Mouse (Mus musculus) heart, postnatal 10 days (tissue): Measurements from ENCODE around the gene Birc6. TPM values are rescaled to one million over a fixed set of nuclear protein-coding genes. Genes with fewer than 3 reads are reported as not detected.
A peak's percentile ranks its signal among the peaks of the same experiment; 100 is the strongest.
"Not testable (repeated sequence)": the region's sequence is repeated elsewhere in the genome, so short reads cannot be mapped to it uniquely, and the experiment has no call there.

ENCODE experiments used
- DNase-seq, 2 experiments: peaks; one replicate each; pipeline ENCODE4 v3.0.0; 2021
- intact Hi-C: fragments of 180-260 bp; cut with DNase I; formaldehyde crosslinking; loops from one replicate; pipeline ENCODE4 v1.15.1; 2025
- total RNA-seq, 2 experiments: library from RNA; stranded (reverse); gene quantifications; 2 replicates each; pipeline ENCODE4 v1.2.3; 2021

Birc6 gene
- total RNA-seq, 2 experiments from 2014 or later = 101 to 127 TPM

DNA sequence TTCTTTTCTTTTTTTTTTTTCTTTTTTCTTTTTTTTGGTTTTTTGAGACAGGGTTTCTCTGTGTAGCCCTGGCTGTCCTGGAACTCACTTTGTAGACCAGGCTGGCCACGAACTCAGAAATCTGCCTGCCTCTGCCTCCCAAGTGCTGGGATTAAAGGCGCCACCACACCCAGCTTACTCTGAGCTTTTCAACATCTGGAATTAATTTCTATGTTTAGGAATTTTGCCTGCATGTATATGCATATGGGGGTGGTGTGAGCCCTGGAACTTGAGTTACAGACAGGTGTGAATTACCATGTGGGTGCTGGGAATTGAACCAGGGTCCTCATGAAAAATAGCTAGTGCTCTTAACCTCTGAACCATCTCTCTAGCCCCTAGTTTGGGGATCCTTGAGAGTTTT is 173.6 kb downstream of the Birc6 start:
- intact Hi-C loops, DNase-seq: not testable (repeated sequence)

DNA sequence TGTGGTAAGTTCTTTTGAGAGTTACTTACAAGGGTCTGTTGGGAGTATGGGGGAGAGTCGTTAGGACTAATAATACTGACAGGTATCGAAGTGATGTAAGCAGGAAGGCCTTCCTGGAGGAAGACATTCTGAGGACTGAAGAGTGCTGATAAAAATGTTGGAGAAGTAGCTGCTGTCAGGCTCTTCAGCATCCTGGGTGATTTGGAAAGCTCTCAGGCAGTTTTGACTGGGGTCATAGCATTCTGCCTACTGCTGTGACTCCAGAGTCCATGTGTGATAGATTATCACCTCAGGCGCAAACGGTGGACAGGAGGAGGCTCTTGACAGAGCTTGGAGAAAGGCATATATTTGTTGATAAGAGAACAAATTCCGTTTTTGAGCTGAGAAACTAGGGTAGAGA is 177.4 kb downstream of the Birc6 start:
- intact Hi-C loops = no loop called here
- no peak for DNase-seq

DNA sequence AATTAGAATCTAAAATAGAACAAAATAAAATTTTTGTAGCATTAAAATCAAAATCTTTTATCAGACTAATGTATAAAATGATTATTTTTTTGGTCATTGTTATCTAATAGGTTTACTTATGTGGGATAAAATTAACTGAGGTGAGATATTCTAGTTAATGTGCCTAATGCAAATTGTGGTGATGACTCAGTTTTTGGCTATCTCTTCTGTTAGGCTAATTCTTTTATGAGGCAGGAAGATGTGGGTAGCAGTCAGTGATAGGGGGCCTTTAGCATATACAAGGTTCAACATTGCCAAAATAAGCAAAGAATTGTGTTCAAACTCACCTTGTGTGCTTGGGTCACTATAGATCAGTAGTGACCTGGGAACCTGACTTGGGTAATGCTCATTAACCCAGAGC is 178.5 kb downstream of the Birc6 start:
- no peak for DNase-seq
- intact Hi-C loops = no loop called here

DNA sequence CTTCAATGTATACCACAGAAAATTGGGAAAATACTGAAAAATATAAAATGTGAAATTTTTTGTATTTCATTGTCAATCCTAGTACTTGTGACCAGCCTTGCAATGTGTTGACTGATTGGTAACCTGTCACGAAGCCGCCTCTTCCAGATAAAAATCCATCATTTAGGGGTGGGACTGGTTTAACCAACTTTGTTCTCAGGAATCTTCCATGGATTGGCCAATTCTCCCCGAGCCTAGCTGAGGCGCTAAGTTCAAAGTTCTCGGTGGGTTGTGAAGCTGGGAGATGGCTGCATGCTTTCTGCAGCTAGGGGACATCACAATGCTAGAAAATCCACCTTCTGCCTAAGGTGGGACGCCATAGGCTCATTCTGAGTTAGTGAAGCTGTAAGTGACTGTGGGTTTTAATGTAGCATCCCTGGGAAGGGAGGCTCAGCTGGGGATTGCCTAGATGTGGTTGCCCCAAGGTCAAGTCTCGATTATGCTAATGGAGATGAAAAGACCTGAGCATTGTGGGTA is 179.6 kb downstream of the Birc6 start:
- intact Hi-C loops = no loop called here

DNA sequence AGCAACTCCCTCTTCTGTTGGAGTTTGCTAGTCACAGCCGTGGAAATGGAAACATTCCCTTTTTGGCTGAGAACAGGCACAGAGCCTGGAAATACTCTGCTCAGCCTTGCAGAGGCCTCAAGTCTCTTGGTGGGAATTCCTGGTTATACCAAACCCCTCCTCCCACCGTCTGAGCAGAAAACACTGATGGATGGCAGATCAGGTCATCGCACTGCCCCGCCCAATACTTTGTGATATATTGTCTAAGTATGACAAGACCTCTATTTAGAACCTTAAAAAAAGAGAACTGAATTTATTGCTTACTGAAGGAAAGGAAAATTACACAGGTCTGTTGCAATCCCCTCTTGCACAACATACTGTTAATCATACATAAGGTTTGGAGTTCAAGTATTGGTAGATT is 182.6 kb downstream of the Birc6 start:
- intact Hi-C loops = no loop called here
- no peak for DNase-seq

More for the DNA sequence above, 179.6 kb downstream of the Birc6 start:
- no peak for DNase-seq

DNA sequence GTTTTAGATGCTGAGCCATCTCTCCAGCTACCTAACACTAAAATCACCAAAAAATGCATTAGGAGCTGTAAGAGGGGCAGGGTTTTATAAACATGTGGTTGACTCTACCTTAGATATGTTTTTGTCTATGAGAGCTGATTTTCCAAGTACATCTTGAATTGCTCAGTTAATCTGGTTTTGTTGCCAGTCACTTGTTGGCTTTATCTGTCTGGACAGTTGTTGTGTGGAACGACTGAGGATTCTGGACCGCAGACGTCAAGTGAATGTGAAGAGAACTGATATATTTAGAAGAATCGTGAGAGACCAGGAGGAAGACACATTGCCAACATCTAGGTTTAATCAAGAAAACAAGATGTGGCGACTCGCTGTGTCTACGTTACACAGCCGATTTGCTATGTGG is 183.5 kb downstream of the Birc6 start:
- no peak for DNase-seq
- intact Hi-C loops = no loop called here

DNA sequence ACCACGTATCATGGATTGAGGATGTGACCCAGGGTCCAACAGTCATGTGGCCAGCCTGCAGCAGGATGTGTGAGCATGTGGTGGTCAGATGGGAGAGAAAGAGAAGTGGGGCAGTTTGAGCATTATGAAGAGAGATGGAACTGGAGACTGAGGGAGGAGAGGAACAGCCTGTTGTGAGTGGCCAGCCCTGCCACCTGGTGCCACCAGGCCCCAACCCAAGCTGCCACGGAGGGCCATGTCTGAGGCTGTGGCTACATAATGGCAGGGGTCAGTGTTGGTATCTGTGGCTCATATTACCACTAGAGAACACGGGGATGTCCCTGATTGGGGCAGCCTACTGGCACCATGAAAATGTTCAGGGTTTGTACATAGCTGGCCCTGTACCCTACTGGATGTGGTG is 187.0 kb downstream of the Birc6 start:
- DNase-seq = no peak
- intact Hi-C loops = no loop called here

DNA sequence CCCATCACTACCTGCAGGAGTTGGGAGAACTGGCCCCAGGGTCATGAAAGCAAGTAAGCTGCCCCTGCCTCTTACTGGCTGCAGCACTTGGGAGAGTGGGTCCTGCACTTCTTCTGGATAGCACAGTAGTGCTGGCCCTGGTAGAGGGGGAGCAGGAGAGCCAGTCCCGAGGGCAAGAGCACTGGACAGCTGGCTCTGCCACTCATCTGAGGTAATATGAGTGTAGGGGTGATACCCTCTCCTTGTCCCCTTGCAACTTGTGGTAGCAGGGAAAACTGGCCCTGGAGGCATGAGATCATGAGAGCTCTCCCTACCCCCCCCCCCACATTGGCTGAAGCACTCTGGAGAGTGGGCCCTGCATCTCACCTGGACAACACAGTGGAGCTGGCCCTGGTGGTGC is 187.6 kb downstream of the Birc6 start:
- no peak for DNase-seq
- intact Hi-C loops = no loop called here

DNA sequence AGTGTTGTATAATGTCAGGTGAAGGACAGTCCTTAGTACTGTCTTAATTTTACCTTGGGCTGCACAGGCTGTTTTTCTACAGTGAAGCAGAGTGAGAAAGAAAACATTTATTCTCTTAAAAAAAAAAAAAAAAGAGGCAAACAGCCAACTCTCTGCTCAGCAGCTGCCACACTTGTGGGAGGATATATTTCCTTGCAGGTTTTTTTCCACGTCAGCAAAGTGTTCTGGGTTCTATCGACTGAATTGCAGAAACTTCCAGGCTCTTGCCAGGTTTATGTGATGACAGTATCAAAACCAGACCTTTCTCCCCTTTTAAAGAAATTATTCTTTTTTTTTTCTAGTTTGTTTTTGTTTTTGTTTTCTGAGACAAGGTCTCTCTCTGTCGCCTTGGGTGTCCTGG is 188.5 kb downstream of the Birc6 start:
- intact Hi-C loops = no loop called here
- DNase-seq = no peak

DNA sequence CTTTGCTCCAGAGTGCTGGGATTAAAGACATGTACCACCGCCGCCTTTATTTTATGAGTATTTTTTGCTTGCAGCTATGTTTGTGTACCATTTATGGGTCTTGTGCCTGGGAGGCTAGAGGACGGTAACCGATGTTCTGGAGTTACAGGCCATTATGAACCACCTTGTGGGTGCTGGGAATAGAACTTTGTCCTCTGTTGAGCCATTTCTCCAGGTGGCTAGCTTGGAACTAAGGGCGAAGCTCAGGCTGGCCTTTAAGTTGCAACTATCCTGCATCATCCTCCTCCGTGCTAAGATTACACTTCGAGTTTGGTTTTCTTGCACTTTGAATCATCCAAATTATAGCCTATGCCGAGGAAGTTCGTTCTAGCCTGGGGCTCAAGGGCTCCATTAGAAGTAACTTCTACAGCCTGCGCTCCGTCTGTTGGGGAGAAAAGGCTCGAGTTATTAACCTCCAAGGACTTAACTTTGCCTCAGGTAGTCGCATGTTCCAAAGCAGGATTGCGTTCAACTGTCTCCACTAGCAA is 189.1 kb downstream of the Birc6 start:
- intact Hi-C loops = no loop called here
- DNase-seq = no peak

DNA sequence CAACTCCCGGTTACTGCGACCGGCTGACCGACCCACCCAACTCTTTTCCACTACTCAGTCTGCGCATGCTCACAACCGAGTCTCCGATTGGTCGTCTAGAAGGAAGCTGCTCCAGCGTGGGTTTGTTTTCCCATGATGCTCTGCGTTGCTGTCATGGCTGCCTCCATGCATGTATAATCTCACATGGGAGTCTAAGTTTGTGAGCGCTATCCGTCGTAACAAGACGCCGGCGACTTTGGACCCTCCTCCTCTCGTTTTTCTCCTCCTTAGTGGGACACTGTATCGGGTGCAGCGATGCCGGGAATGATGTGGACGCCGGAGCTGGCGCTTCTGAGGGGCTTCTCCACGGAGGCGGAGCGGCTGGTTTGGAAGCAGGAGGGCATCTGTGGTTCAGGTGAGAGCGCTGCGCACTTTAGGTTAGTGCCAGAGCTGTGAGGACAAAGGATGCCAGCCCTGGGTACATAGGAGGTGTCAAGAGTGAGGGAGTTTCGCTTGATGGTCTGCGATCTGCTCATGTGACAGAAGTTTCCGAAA is 189.6 kb downstream of the Birc6 start, which contains the start of gene Ttc27:
Gene Ttc27, plus strand, starts transcription at position 115 of the 534 bp plus-strand sequence.
- intact Hi-C loops = no loop called here
- peak; percentile 98 for DNase-seq

DNA sequence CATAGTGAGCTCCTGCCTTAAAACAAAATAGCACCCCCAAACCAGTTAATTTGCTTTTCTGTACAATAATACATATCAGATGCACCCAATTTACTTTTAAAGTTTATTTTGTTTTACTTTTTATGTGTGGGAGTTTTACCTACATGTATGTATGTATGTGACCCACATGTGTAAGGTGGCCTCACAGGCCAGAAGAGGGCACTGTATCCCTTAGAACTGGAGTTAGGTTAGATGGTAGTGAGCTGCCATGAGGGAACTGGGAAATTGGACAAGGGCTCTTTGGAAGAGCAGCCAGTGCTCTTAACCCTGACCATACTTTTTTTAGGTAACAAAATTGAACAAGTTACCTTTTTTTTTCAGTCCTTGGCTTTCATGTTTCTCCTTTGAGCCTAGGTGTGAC is 204.8 kb downstream of the Birc6 start:
- intact Hi-C loops = loop anchor here (10.0 kb wide), 1 partner anchor 802 kb away; no protein-coding TSS in a partner anchor
- DNase-seq = peak in 1 of 2 experiments; percentile 10

DNA sequence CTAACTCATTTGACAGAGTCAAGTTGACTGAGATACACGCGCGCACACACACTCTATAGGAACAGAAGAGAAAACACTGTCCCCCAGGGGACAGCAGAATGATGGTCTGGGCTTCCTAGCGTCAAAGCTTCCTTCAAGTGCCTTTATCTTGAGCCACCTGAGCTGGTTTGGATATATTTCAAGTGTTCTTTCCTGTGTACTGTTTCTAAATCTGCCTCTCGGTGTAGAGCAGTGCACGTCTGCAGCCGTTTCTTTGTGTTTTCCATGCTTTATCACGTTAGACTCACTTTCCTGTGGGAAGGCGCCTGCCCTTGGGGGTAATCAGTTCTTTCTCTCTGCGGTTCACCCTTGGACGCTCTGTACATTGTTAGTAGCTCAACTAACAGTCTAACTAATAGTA is 207.3 kb downstream of the Birc6 start:
- intact Hi-C loops = loop anchor here (10.0 kb wide), 1 partner anchor 799 kb away; no protein-coding TSS in a partner anchor
- peak; percentile 3 to 10 for DNase-seq

DNA sequence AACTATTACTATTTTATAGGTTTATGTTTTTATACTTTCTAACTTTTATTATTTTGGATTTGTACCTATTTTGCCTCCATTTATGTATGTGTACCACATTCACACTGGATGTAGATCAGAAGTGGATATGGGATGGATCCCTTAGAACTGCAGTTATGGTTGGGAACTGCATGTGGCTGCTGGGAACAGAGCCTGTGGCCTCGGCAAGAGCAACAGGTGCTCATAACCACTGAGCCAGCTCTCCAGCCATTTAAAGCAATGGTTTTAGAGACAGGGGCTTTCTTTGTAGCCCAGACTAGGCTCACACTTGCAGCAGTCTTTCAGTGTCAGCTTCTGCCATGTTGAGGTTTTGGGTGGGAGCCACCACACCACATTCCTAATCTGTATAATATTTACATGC is 221.6 kb downstream of the Birc6 start:
- intact Hi-C loops = no loop called here
- no peak for DNase-seq

DNA sequence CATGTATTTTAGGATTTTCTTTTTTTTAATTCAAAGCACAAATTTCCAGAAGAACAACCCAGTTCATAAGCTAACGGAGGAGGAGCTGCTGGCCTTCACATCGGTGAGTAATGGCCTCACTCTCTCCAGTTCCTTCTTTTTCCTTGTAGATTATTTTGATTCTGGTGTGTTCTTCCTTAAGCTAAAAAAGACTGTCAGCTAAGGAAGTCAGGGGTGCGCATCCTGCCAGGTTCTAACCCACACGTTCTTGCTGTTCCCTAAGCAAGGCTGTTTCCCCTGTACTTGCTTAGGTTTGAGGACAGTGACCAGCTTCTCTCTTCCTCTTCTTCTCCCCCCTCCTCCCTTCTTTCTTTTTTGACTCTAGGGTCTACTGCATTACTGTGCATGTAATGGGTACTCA is 222.9 kb downstream of the Birc6 start:
- no peak for DNase-seq
- intact Hi-C loops = no loop called here

Other genes with a start within 250 kb of the Birc6 start
- gene Memo1, start 232.8 kb upstream of the Birc6 start, total RNA-seq = 10 to 100 TPM; 63.7 to 72.1 TPM
- gene Dpy30, start 204.4 kb upstream of the Birc6 start, total RNA-seq = 10 to 100 TPM; 62.3 to 68.4 TPM
- gene Spast, start 189.3 kb upstream of the Birc6 start, total RNA-seq = 10 to 100 TPM; 32.2 to 37.9 TPM
- 10 to 100 TPM; 10.9 to 11.6 TPM for gene Slc30a6, start 132.7 kb upstream of the Birc6 start, total RNA-seq
- under 1 TPM; 0.30 to 0.31 TPM for gene Nlrc4, start 69.2 kb upstream of the Birc6 start, total RNA-seq
- gene Yipf4, start 38.8 kb upstream of the Birc6 start, total RNA-seq = 10 to 100 TPM; 75.6 to 79.2 TPM
- gene Ttc27, start 189.4 kb downstream of the Birc6 start, total RNA-seq = 10 to 100 TPM; 33.7 to 38.1 TPM